Mouse (Mus musculus): ENCODE data around the gene Tacc2. TPM values are rescaled to one million over a fixed set of nuclear protein-coding genes. Genes with fewer than 3 reads are reported as not detected.
"Not testable (repeated sequence)": the region's sequence is repeated elsewhere in the genome, so short reads cannot be mapped to it uniquely, and the experiment has no call there.

The Tacc2 gene
- polyA plus RNA-seq (2015; fragmentation: Nextera tagmentation; extraction: Ambion mirVana): 2.6 and 3.0 TPM in 2 replicates

DNA sequence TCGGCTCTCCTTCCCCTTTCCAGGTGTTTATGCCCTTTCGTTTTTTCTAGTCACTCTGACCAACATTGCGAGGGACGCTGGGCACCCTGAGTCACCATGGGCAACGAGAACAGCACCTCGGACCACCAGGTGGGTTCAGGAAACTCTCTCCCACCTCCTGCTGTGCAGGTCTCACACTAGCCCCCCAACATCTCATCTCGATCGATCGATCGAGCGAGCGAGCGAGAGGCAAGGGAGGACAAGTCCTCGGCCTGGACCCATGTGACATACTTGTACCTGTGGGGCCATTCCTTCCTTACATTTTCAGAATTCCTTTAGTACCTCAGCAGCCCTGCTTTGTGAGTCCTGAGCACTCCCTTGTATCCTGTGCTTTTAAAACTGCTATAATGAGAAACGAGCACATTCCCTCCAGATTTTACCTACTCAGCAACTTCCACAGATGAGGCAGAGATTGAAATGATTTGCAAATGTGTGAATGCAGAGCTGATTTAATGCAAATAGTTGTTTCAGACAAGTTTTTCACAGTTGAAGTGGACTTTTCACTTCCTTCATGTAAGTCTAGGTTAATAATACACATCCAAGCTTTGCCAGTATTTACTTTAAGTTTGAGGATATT is at the start of gene Tacc2:
Gene Tacc2 (plus strand): TSS at position 51 of the 616 bp plus-strand sequence.
- Histone ChIP-seq H3K4me3 (replicated peaks) (peak within 1 kb of the TSS; percentile 26), H3K4me2 (peak within 1 kb of the TSS; percentile 52), H3K4me1 (replicated peaks) (0 out of 2 replicates have a peak, but pooled peaks cover 3% of the 10 kb centered on the region), H3K27ac (replicated peaks) (no peak within 1 kb of the TSS), H3K27me3 (no peaks in the 10 kb centered on the region), H3K36me3 (replicated peaks) (no peaks in the 10 kb centered on the region), H3K9ac (no peak within 1 kb of the TSS), H3K9me3 (replicated peaks) (no peaks in the 10 kb centered on the region)
- no peak for ATAC-seq (ENCODE audit: insufficient read depth)
- 29% methylated on average over 15 of the region's 15 CpGs for WGBS (ENCODE audit: insufficient replicate concordance)

DNA sequence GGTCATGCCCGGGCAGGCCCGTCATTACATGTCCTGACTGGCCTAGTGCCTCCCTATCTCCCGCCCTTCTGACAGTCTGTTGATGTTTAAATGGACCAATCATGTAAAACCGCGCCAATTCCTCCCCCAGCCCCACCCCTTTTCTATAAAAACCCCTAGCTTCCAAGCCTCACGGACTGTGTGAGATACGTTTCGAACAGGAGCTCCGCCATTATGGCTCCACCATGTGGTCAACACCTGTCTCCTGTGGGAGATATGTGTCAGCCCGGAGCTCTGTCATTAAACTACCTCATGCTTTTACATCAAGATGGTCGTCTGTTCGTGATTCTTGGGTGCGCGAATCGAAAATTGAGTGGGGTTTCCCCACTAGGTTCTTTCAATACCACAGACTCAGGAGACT is 46.1 kb upstream of the Tacc2 start:
- not testable (repeated sequence) for H3K4me1 ChIP-seq (replicated peaks); H3K9me3 ChIP-seq (replicated peaks); H3K27ac ChIP-seq (replicated peaks); H3K4me2 ChIP-seq; H3K9ac ChIP-seq; H3K4me3 ChIP-seq (replicated peaks); H3K27me3 ChIP-seq; ATAC-seq (ENCODE audit: insufficient read depth)
- 92% methylated on average over 15 of the region's 15 CpGs for WGBS (ENCODE audit: insufficient replicate concordance)
- H3K36me3 ChIP-seq (replicated peaks): peaks cover 65% of the 10 kb centered on the region

DNA sequence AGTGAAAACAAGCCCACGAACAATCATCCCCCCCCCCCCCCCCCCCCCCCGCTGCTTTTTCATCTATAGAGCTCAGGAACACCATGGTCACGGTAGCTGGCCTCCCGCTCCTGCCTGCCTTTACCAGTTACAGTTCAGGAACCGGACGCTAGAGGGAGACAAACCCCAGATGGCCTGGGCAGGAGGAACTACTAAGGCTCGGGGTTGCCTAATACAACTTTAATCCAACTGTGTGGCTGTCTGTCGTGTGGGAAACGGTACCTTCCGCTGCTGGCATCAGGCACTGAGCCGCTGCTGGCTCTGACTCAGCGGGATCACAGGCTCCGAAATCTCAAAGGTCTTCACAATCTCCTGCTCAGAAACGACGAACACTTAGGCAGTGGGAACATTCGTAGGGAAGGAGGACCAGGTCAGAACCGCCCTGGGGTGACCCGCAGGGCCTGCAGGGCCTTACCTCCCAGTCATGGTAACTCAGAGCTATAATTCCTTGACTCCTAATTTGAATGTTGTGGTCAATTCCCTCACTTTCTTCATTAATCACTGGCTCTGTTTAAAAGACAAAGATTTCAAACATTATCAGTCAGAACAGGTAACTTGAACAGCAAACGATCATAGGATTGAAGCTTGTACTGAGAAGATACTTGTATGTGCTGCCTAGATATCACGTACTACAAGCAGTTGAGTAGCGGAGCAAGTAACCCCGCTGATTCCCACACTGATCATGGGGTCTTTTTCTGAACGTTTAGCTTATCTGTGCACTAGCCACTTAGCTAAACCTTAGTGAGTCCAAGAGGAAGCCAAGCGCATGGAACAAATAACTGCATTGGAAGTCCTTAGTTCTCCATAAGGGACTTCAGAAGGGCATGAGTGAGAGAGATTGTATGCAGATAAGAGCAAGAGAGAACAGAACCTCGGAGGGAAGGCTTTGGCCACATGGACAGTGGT is 43.6 kb upstream of the Tacc2 start:
- Histone ChIP-seq H3K36me3 (replicated peaks) (peaks cover 88% of the 10 kb centered on the region), H3K27ac (replicated peaks) (no peak overlapping the region; the same call in 1 of the 2 replicates), H3K9me3 (replicated peaks) (no peaks in the 10 kb centered on the region), H3K27me3 (no peaks in the 10 kb centered on the region), H3K4me3 (replicated peaks) (no peak overlapping the region), H3K4me1 (replicated peaks) (peaks cover 7% of the 10 kb centered on the region), H3K9ac (no peak overlapping the region), H3K4me2 (no peak overlapping the region)
- peak; percentile 72 for ATAC-seq (ENCODE audit: insufficient read depth)
- WGBS (ENCODE audit: insufficient replicate concordance): 29% methylated on average over 24 of the region's 25 CpGs

DNA sequence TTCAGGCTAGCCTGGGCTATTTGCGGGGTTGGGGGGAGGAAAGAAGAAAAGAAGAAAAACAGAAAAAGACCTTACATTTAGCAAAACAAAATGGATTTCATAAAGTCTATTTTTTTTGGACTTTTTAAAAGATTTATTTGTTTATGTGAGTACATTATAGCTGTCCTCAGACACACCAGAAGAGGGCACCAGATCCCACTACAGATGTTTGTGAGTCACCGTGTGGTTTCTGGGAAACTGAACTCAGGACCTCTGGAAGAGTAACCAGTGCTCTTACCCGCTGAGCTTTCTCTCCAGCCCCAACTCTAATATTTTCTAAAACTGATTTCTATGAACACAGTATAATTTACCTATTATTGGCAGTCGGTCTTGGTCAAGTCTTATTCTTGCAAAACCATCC is 42.1 kb upstream of the Tacc2 start:
- no peak overlapping the region for H3K27ac ChIP-seq (replicated peaks)
- no peak for ATAC-seq (ENCODE audit: insufficient read depth)
- H3K4me1 ChIP-seq (replicated peaks): peaks cover 7% of the 10 kb centered on the region
- H3K9ac ChIP-seq: no peak overlapping the region
- no peak overlapping the region for H3K4me3 ChIP-seq (replicated peaks)
- H3K36me3 ChIP-seq (replicated peaks): peaks cover 95% of the 10 kb centered on the region
- WGBS (ENCODE audit: insufficient replicate concordance): 83% methylated on average over 4 of the region's 4 CpGs
- no peak overlapping the region for H3K4me2 ChIP-seq
- no peaks in the 10 kb centered on the region for H3K9me3 ChIP-seq (replicated peaks)
- H3K27me3 ChIP-seq: no peaks in the 10 kb centered on the region

DNA sequence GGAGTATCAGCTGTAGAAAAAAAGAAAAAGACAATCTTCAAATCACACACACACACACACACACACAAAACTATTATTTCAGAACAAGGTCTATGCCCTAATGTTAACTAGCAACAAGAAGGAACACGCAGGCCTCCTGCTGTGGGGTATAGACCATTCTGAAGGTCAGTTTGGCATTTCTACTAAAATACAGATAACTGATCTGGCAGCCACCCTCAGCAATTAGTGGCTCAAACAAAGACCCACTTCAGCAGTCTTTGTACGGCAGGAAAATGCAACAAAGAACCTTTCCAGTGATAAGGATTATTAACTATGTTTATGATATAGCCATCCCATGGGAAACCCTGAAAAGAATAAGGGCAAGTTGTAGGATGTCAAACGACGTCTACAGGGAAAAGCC is 40.2 kb upstream of the Tacc2 start:
- Histone ChIP-seq H3K9ac (no peak overlapping the region), H3K4me3 (replicated peaks) (no peak overlapping the region), H3K27me3 (no peaks in the 10 kb centered on the region), H3K4me2 (no peak overlapping the region), H3K9me3 (replicated peaks) (no peaks in the 10 kb centered on the region), H3K4me1 (replicated peaks) (peaks cover 7% of the 10 kb centered on the region), H3K36me3 (replicated peaks) (peaks cover 96% of the 10 kb centered on the region), H3K27ac (replicated peaks) (no peak overlapping the region)
- WGBS (ENCODE audit: insufficient replicate concordance): 84% methylated on average over 4 of the region's 4 CpGs
- ATAC-seq (ENCODE audit: insufficient read depth): no peak

DNA sequence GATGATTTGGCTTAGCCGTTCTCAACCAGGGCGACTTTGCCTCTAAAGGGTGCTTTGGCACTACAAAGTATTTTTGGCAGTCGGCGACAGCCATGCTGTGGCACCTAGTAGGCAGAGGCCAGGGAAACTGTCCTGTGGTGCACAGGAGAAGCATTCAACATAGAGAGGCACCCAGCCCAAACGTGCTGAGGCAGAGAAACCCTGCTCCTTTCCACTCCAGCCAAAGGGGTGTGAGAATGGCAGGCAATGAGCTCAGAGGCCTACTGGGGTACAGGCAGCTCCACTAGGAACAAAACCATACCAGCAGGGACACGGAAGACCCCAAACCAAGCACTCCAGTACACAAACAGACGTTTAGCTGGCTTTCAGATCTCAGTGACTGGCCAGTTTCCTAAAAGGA is 37.1 kb upstream of the Tacc2 start:
- Histone ChIP-seq H3K27ac (replicated peaks) (no peak overlapping the region), H3K4me2 (no peak overlapping the region), H3K36me3 (replicated peaks) (peaks cover 97% of the 10 kb centered on the region), H3K9me3 (replicated peaks) (no peaks in the 10 kb centered on the region), H3K27me3 (no peaks in the 10 kb centered on the region), H3K4me3 (replicated peaks) (no peak overlapping the region), H3K9ac (no peak overlapping the region), H3K4me1 (replicated peaks) (peaks cover 10% of the 10 kb centered on the region)
- WGBS (ENCODE audit: insufficient replicate concordance): 82% methylated on average over 7 of the region's 7 CpGs
- ATAC-seq (ENCODE audit: insufficient read depth): no peak

DNA sequence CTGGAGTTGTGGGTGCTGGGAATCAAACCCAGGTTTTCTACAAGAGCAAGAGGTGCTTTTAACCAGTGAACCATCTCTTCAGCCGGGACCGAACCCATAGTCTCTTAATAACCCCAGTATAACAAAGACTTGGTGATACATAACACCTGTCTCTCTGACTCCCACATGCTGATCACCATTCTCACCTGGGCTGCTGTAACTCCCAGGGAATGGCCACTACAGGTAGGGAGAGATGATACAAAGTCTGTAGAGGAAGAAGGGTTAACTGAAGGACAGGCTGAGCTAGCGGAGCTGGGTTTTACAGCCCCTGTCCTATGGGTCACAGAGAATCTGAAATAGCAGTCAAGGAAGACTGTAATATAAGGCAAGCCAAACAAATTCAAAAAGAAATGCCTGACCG is 34.1 kb upstream of the Tacc2 start:
- Histone ChIP-seq H3K4me2 (no peak overlapping the region), H3K27me3 (no peaks in the 10 kb centered on the region), H3K36me3 (replicated peaks) (peaks cover 72% of the 10 kb centered on the region), H3K9me3 (replicated peaks) (no peaks in the 10 kb centered on the region), H3K9ac (no peak overlapping the region), H3K4me3 (replicated peaks) (no peak overlapping the region), H3K4me1 (replicated peaks) (peaks cover 31% of the 10 kb centered on the region), H3K27ac (replicated peaks) (no peak overlapping the region)
- WGBS (ENCODE audit: insufficient replicate concordance): 91% methylated on average over 4 of the region's 4 CpGs
- ATAC-seq (ENCODE audit: insufficient read depth): no peak

DNA sequence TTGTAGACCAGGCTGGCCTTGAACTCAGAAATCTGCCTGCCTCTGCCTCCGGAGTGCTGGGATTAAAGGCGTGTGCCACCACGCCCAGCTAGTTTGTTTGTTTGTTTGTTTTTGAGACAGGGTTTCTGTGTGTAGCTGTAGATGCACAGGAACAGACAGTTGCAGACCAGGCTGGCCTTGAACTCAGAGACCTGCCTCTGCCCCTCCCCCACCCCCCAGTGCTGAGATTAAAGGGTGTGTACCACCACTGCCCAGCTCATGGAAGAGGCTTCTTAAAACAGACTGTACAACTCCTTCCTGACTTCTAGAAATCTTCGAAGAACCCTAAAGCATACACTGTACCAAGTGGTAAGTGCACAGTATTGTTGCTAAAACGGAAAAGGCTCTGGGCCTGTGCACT is 31.8 kb upstream of the Tacc2 start:
- Histone ChIP-seq H3K4me2 (peak overlapping the region; percentile 76), H3K27ac (replicated peaks) (peak overlapping the region; percentile 99; the same call in 1 of the 2 replicates), H3K9ac (peak overlapping the region; percentile 93; the same call in 1 of the 2 replicates), H3K4me1 (replicated peaks) (peaks cover 31% of the 10 kb centered on the region), H3K36me3 (replicated peaks) (peaks cover 50% of the 10 kb centered on the region), H3K4me3 (replicated peaks) (peak overlapping the region; percentile 97), H3K9me3 (replicated peaks) (no peaks in the 10 kb centered on the region), H3K27me3 (no peaks in the 10 kb centered on the region)
- ATAC-seq (ENCODE audit: insufficient read depth): no peak
- WGBS (ENCODE audit: insufficient replicate concordance): 70% methylated on average over 5 of the region's 5 CpGs

DNA sequence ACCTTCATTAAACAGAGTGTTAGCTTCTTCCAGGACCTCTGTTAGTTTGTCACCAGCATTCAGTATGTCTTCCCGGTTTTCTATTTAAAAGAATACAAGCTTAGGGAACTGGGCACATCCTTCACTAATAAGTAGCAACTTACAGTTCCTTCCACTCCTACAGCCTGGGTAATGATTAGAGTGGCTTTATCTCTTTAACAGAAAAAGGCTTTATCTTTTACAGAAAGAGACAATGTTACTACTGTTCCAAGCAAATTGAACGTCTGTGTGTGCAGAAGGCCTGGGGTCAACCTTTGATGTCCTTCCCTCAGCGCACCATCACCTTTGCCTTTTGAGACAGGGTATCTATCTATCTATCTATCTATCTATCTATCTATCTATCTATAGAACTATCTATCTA is 31.3 kb upstream of the Tacc2 start:
- peaks cover 31% of the 10 kb centered on the region for H3K4me1 ChIP-seq (replicated peaks)
- peak overlapping the region; percentile 97 for H3K4me3 ChIP-seq (replicated peaks)
- H3K4me2 ChIP-seq: peak overlapping the region; percentile 76
- peak overlapping the region; percentile 93 for H3K9ac ChIP-seq
- H3K27ac ChIP-seq (replicated peaks): peak overlapping the region; percentile 99
- 27% methylated on average over 3 of the region's 3 CpGs for WGBS (ENCODE audit: insufficient replicate concordance)
- H3K27me3 ChIP-seq: no peaks in the 10 kb centered on the region
- peaks cover 46% of the 10 kb centered on the region for H3K36me3 ChIP-seq (replicated peaks)
- ATAC-seq (ENCODE audit: insufficient read depth): no peak
- H3K9me3 ChIP-seq (replicated peaks): no peaks in the 10 kb centered on the region

DNA sequence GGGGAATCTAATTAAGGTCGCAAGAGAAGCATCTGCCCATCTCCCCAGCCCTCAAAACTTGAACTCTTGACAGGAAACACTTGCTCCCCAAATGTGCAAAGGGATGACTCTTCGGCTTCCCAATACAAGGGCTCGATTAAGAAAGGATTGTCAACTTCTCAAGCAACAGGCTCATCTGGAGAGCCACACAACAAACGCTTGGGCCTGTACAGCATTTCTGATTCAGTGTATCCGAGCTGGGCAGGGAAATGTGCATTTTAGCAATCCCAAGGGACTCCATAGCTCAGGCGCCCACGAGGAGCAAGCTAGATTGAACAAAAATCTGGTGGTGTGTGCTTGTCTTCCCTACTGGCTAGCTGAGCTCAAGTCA is 30.8 kb upstream of the Tacc2 start:
- ATAC-seq (ENCODE audit: insufficient read depth): peak; percentile 10
- 2% methylated on average over 7 of the region's 7 CpGs for WGBS (ENCODE audit: insufficient replicate concordance)
- Histone ChIP-seq H3K9me3 (replicated peaks) (no peaks in the 10 kb centered on the region), H3K27ac (replicated peaks) (peak overlapping the region; percentile 99), H3K36me3 (replicated peaks) (peaks cover 42% of the 10 kb centered on the region), H3K4me1 (replicated peaks) (peaks cover 31% of the 10 kb centered on the region), H3K27me3 (no peaks in the 10 kb centered on the region), H3K4me2 (peak overlapping the region; percentile 76), H3K4me3 (replicated peaks) (peak overlapping the region; percentile 97), H3K9ac (peak overlapping the region; percentile 93)

DNA sequence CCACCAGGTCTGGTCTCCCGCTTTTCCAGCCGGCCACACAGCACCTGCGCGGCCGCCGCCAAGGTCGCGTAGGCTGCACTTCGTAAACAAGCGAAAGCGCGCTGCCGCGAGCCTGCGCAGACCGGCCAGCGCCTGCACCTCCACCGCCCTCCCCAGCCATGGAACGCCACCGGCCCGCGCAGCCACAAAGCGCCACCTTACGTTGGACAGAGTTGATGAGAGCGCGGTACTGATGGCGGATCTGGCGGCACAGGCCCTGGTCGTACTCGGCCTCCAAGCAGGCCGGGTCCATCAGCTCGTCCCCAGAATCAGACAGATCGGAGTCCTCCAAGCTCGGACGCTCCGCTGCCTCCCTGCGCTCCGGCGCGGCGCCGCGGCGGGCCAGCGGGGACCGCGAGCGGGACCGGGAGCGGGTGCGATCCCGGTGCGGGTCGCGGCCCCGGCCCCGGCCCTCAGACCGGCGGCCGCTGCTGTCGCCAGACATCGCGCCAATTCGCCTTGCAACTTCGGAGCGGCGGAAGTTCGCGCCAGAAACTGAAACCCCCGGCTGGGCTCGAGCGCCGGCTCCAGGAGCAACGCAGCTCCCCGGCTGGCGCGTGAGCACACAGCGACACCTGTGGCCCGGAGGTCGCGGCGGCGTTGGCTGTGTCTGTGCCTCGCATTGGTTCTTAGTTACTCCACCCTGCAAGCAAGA is 30.3 kb upstream of the Tacc2 start:
- peak overlapping the region; percentile 93 for H3K9ac ChIP-seq
- peak overlapping the region; percentile 76 for H3K4me2 ChIP-seq
- WGBS (ENCODE audit: insufficient replicate concordance): under 1% methylated on average over 84 of the region's 84 CpGs
- peak; percentile 96 for ATAC-seq (ENCODE audit: insufficient read depth)
- peaks cover 31% of the 10 kb centered on the region for H3K4me1 ChIP-seq (replicated peaks)
- H3K9me3 ChIP-seq (replicated peaks): no peaks in the 10 kb centered on the region
- H3K27ac ChIP-seq (replicated peaks): peak overlapping the region; percentile 99
- H3K4me3 ChIP-seq (replicated peaks): peak overlapping the region; percentile 97
- peaks cover 37% of the 10 kb centered on the region for H3K36me3 ChIP-seq (replicated peaks)
- 0 out of 2 replicates have a peak, but pooled peaks cover under 1% of the 10 kb centered on the region for H3K27me3 ChIP-seq
